In genomic region chr6:34170844-34171494, GRCm38 (mm10) we compare ENCODE assay signal across 25 mouse cellular contexts. TPM values are rescaled to one million over a fixed set of nuclear protein-coding genes. Genes with fewer than 3 reads are reported as not detected.
A peak's percentile ranks its signal among the peaks of the same experiment; 100 is the strongest.
DNase-seq lines count a peak whose midpoint lies in the region; ATAC-seq and TF ChIP-seq lines count a peak whose summit lies in the region.
"Had no signal": no experiment of that assay in that cellular context is flagged by ENCODE, and none has a peak within 500 bp of the region (broad histone marks: within the 10 kb centered on the region; RNA-seq: fewer than 3 reads in every experiment).

No protein-coding gene starts in this region.

- H3K4me2 ChIP-seq in embryonic facial prominence, embryonic 13.5 days: no peak overlapping the region
- H3K4me2 ChIP-seq in heart, embryonic 12.5 days: no peak overlapping the region
- H3K4me2 ChIP-seq: embryonic facial prominence, embryonic 12.5 days; hindbrain, embryonic 15.5 days; limb, embryonic 12.5 days; liver, embryonic 15.5 days; lung, embryonic 14.5 days had no signal

- H3K27me3 ChIP-seq in embryonic facial prominence, embryonic 13.5 days: no peaks in the 10 kb centered on the region
- no peaks in the 10 kb centered on the region for H3K27me3 ChIP-seq in embryonic facial prominence, embryonic 10.5 days (replicated peaks; ENCODE audit: low read depth, poor library complexity, severe bottlenecking)
- H3K27me3 ChIP-seq in heart, embryonic 12.5 days (replicated peaks): no peaks in the 10 kb centered on the region
- no peaks in the 10 kb centered on the region for H3K27me3 ChIP-seq in heart, adult 2 months (ENCODE audit: control insufficient read depth, insufficient read depth, low read length)
- H3K27me3 ChIP-seq in kidney, adult 2 months (replicated peaks; ENCODE audit: control insufficient read depth, insufficient read depth, low read length): no peaks in the 10 kb centered on the region
- H3K27me3 ChIP-seq: embryonic facial prominence, embryonic 12.5 days; hindbrain, embryonic 15.5 days; limb, embryonic 12.5 days; liver, embryonic 15.5 days had no signal

- no peaks in the 10 kb centered on the region for H3K9me3 ChIP-seq in embryonic facial prominence, embryonic 13.5 days
- no peaks in the 10 kb centered on the region for H3K9me3 ChIP-seq in embryonic facial prominence, embryonic 10.5 days
- no peaks in the 10 kb centered on the region for H3K9me3 ChIP-seq in heart, embryonic 12.5 days (replicated peaks)
- H3K9me3 ChIP-seq: embryonic facial prominence, embryonic 12.5 days; forebrain, embryonic 10.5 days; hindbrain, embryonic 10.5 days; hindbrain, embryonic 15.5 days; limb, embryonic 12.5 days; liver, embryonic 15.5 days had no signal

- H3K36me3 ChIP-seq in embryonic facial prominence, embryonic 13.5 days: peaks cover 47% of the 10 kb centered on the region
- peaks cover 51% of the 10 kb centered on the region for H3K36me3 ChIP-seq in embryonic facial prominence, embryonic 10.5 days (replicated peaks)
- peaks cover 32% of the 10 kb centered on the region for H3K36me3 ChIP-seq in heart, embryonic 12.5 days
- no peaks in the 10 kb centered on the region for H3K36me3 ChIP-seq in heart, adult 2 months (ENCODE audit: control insufficient read depth, insufficient read depth, low read length)
- H3K36me3 ChIP-seq in kidney, adult 2 months (ENCODE audit: control insufficient read depth, insufficient read depth, low read length): peaks cover under 1% of the 10 kb centered on the region; the same call in 1 of the 2 replicates

- TF ChIP-seq POLR2A in heart, adult 2 months (IDR thresholded peaks at IDR 0.05; ENCODE audit: insufficient read depth, low read depth, low read length): no peak
- TF ChIP-seq POLR2A in kidney, adult 2 months (IDR thresholded peaks at IDR 0.05; ENCODE audit: low read depth, low read length): no peak

- peaks cover under 1% of the 10 kb centered on the region; the same call in 1 of the 2 replicates for H3K79me2 ChIP-seq in heart, adult 2 months (replicated peaks; ENCODE audit: control insufficient read depth, insufficient read depth, low read length)

- no peak overlapping the region for H3K4me3 ChIP-seq in embryonic facial prominence, embryonic 13.5 days
- no peak overlapping the region for H3K4me3 ChIP-seq in embryonic facial prominence, embryonic 10.5 days
- no peak overlapping the region for H3K4me3 ChIP-seq in heart, embryonic 12.5 days
- H3K4me3 ChIP-seq in heart, adult 2 months: no peak overlapping the region
- no peak overlapping the region for H3K4me3 ChIP-seq in kidney, adult 2 months (ENCODE audit: insufficient read depth, low read depth, low read length)
- H3K4me3 ChIP-seq: embryonic facial prominence, embryonic 12.5 days; forebrain, embryonic 10.5 days; hindbrain, embryonic 10.5 days; hindbrain, embryonic 15.5 days; limb, embryonic 12.5 days; liver, embryonic 15.5 days had no signal

- peaks cover 26% of the 10 kb centered on the region for H3K4me1 ChIP-seq in embryonic facial prominence, embryonic 13.5 days
- peaks cover 5% of the 10 kb centered on the region for H3K4me1 ChIP-seq in embryonic facial prominence, embryonic 10.5 days
- peaks cover 34% of the 10 kb centered on the region for H3K4me1 ChIP-seq in heart, embryonic 12.5 days (replicated peaks)
- no peaks in the 10 kb centered on the region for H3K4me1 ChIP-seq in heart, adult 2 months (ENCODE audit: control insufficient read depth, insufficient read depth, low read length)
- peaks cover 25% of the 10 kb centered on the region for H3K4me1 ChIP-seq in kidney, adult 2 months (ENCODE audit: control insufficient read depth, insufficient read depth, low read length)

- peak overlapping the region; percentile 55; the same call in 1 of the 2 replicates for H3K27ac ChIP-seq in embryonic facial prominence, embryonic 13.5 days
- H3K27ac ChIP-seq in embryonic facial prominence, embryonic 10.5 days (replicated peaks): no peak overlapping the region
- H3K27ac ChIP-seq in heart, embryonic 12.5 days (ENCODE audit: poor library complexity, severe bottlenecking): peak overlapping the region; percentile 59
- H3K27ac ChIP-seq in heart, adult 2 months: no peak overlapping the region
- peak overlapping the region; percentile 22 for H3K27ac ChIP-seq in kidney, adult 2 months (ENCODE audit: insufficient read depth, low read depth, low read length)
- H3K27ac ChIP-seq: embryonic facial prominence, embryonic 12.5 days; forebrain, embryonic 10.5 days; hindbrain, embryonic 10.5 days; hindbrain, embryonic 15.5 days; limb, embryonic 12.5 days; liver, embryonic 15.5 days had no signal

- intact Hi-C loops in heart, adult 2 months (cut with DNase I): no loop called here

- TF ChIP-seq CTCF in heart, adult 2 months (IDR thresholded peaks at IDR 0.05): no peak
- TF ChIP-seq CTCF in kidney, adult 2 months (conservative IDR thresholded peaks at IDR 0.05; ENCODE audit: insufficient read depth, insufficient read length, low read depth, low read length): no peak

- no peak for TF ChIP-seq EP300 in heart, adult 2 months (IDR thresholded peaks at IDR 0.05; ENCODE audit: insufficient read depth, low read depth, low read length)

- no peak overlapping the region for H3K9ac ChIP-seq in embryonic facial prominence, embryonic 13.5 days
- H3K9ac ChIP-seq in heart, embryonic 12.5 days: no peak overlapping the region
- H3K9ac ChIP-seq in heart, adult 2 months (ENCODE audit: low read depth, low read length): no peak overlapping the region
- H3K9ac ChIP-seq: embryonic facial prominence, embryonic 12.5 days; hindbrain, embryonic 15.5 days; limb, embryonic 12.5 days; liver, embryonic 15.5 days; lung, embryonic 14.5 days had no signal

- ATAC-seq in embryonic facial prominence, embryonic 13.5 days (ENCODE audit: insufficient number of reproducible peaks, insufficient read depth, low FRiP score, low TSS enrichment, low read depth): no peak
- ATAC-seq in heart, embryonic 12.5 days (ENCODE audit: insufficient number of reproducible peaks, low FRiP score): no peak
- ATAC-seq: inflammation-experienced regulatory T-cells, adult 6 months had no signal

- 65% methylated on average over 7 of the region's 7 CpGs for WGBS in embryonic facial prominence, embryonic 13.5 days
- WGBS in embryonic facial prominence, embryonic 10.5 days: 85% methylated on average over 7 of the region's 7 CpGs
- 43% methylated on average over 7 of the region's 7 CpGs for WGBS in heart, embryonic 12.5 days
- 53% methylated on average over 7 of the region's 7 CpGs for WGBS in heart, adult 2 months
- 48% methylated on average over 7 of the region's 7 CpGs for WGBS in kidney, adult 2 months

- DNase-seq in embryonic facial prominence, embryonic 10.5 days (ENCODE audit: low spot score): no peak
- DNase-seq in heart, adult 2 months: no peak
- DNase-seq in kidney, adult 2 months: no peak
- DNase-seq in kidney, adult 11 months: no peak
- DNase-seq in 3T3-L1 (ENCODE audit: low read depth, low spot score): peak; percentile 65
- DNase-seq in left cerebral cortex, adult 11 months (ENCODE audit: low spot score): no peak
- DNase-seq: adrenal gland, postnatal 14 days; cerebellum, adult 11 months; cerebellum, adult 9-10 months; cerebellum, postnatal 36 days; gastrocnemius, postnatal 25 days; layer of hippocampus, adult 9-11 months; lung, embryonic 14.5 days; lung, postnatal 14 days; midbrain, embryonic 14.5 days; thymus, adult 2 months had no signal

RNA-seq across cellular contexts. Expression of gene Slc35b4, which starts 5.9 kb away (rescaled TPM):
- polyA plus RNA-seq in embryonic facial prominence, embryonic 13.5 days (2015; fragmentation: Nextera tagmentation; extraction: Ambion mirVana): 47.6 and 49.9 TPM in 2 replicates
- 42.6 and 43.6 TPM in 2 replicates for polyA plus RNA-seq in embryonic facial prominence, embryonic 10.5 days (2016; fragmentation: Nextera tagmentation; extraction: Ambion mirVana)
- polyA plus RNA-seq in heart, embryonic 12.5 days (2016; fragmentation: Nextera tagmentation; extraction: Ambion mirVana): 42.8 and 49.3 TPM in 2 replicates
- total RNA-seq in heart, adult 2 months (2021): 1 to 10 TPM; 8.0 to 8.5 TPM
- polyA plus RNA-seq in heart, adult 2 months (2012; rRNA removed): 10.6 and 18.4 TPM in 2 replicates
- polyA plus RNA-seq in kidney, adult 2 months (2012; rRNA removed): 88.5 and 90.9 TPM in 2 replicates

Comparison
In these comparisons a context has a peak if more than half of its experiments do, and no peak if none do; other contexts are left out.
1. H3K27ac ChIP-seq: peak in embryonic facial prominence, embryonic 13.5 days (single experiment), heart, embryonic 12.5 days (single experiment) and kidney, adult 2 months (single experiment); none in embryonic facial prominence, embryonic 10.5 days (single experiment) and heart, adult 2 months (single experiment).